Mouse (Mus musculus): ENCODE data around the gene Agpat4.

DNA sequence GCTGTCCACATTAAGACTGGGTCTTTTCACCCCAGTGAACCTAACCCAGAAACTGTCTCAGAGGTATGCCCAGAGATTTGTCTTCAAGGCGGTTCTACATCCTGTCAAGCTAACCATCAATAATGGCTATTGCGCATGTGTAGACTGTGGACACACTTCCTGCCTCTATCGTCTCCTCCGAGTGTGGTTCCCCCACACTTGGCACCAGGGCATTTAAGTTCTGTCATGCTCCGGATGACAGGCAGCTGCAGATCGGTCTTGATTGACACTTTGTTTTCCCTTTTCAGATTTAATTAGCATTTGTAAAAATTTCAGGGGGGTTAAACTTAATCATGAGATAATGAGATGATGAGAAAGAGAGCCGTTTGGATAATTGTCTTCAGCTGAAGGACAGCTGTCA is 56.4 kb downstream of the Agpat4 start:
- TF ChIP-seq POLR2A (IDR thresholded peaks at IDR 0.05; ENCODE audit: extremely low read depth, insufficient read depth, low read length) (no peak), CTCF (IDR thresholded peaks at IDR 0.05; ENCODE audit: extremely low read depth, insufficient read depth, low read length) (no peak)
